Mouse (Mus musculus): Measurements from ENCODE around the gene Ssh2.
"Not testable (repeated sequence)": the region's sequence is repeated elsewhere in the genome, so short reads cannot be mapped to it uniquely, and the experiment has no call there.

The Ssh2 gene

DNA sequence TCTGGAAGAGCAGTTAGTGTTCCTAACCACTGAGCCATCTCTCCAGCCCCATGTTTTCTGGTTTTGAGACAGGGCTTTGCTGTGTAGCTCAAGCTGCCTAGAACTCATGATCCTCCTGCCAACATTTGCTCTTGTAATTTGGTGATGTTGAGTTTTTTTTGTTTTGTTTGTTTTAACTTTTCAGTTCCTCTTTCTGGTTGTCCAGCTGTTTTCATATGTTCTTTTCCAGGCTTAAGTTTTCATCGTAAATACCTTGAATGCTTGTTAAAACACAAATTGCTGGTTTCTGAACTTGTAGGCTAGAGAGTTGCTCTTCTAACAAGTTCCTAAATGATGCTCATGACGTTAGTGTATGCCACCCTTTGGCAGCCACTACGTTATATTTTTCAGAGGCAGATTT is 139.0 kb downstream of the Ssh2 start:
- no peak for DNase-seq

DNA sequence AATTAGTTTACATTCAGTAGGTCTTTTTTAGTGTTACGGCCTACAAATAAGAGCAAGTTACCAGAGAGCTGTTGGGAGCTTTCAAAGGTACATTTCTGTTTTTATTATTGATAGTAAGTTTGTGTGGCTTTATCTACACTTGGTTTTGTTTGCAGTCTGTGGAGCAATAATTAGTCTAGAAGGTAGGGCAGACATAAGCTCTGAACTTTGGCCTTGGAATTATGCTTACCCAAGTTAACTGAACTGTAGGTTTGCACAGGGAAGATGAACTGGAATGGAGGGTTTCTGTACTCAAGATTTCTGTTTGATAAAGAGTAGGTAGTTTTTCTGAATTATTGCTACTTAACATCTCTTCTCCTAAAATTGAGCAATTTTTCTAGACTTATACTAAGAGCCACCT is 141.8 kb downstream of the Ssh2 start:
- no peak for DNase-seq

DNA sequence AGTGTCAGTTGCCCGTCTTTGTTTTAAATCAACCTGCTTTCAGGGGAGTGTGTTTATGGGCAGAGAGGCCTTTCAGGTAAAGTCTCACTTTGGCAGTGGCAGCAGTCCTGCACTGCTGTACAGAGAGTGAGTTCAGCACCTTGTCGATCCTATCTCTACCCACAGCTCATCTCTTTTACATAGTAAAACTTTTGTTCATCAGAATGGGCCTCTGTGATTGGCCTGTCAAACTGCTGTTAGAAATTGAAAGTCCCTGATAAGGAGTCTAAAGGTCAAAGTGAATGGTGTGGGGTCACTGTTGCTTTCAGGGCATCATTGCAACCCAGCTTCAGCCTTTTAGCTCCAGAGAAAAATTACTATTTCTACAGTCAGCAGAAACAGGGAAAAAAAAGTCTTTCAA is 147.4 kb downstream of the Ssh2 start:
- DNase-seq, result no peak

DNA sequence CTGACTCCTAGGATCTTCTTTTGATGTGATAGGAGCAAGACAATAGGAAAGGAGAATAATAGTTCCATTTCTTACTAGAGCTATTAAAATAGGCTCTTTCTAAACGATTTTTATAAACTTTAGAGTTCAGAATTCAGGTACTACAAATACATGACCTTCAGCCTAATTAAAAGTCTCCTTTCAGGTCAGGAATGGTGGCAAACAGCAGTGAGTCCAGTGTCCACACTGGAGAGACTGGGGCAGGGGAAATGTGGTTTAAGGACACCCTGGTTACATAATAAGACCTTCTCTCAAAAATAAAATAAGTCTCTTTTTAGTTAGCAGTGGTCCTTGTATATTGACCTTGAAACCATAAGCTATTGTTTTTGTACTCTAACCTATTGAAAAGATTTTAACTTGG is 148.3 kb downstream of the Ssh2 start:
- DNase-seq, result no peak

DNA sequence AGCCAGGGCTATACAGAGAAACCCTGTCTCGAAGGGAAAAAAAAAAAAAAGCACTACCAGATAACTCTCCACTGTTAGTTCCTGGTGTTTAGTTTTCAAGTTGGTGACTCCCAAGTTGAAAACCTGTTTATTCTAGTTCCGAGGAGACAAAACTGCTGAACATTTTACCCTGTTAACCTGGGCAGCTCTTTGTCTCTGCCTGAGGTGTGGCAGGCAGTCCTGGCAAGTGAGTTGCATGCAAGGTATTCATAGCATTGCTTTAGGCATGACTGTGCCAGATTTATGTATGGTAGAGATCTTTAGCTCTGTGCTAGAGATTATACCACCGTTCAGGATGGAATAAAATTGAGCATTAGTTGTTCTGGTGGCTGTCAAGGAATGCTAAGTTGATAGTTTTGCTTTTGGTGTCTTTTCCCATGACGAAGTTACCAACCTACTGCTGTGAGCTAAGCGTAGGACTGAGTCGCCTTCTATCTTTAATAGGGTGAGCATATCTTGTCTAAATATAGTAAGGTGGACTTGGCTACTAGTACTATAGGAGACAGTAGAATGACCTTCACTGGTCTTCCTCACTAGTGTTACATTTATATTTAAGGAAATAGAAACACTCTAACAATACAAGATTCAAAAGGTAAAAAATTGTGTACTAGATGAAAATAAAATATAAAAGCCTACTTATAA is 149.8 kb downstream of the Ssh2 start:
- DNase-seq, result no peak

DNA sequence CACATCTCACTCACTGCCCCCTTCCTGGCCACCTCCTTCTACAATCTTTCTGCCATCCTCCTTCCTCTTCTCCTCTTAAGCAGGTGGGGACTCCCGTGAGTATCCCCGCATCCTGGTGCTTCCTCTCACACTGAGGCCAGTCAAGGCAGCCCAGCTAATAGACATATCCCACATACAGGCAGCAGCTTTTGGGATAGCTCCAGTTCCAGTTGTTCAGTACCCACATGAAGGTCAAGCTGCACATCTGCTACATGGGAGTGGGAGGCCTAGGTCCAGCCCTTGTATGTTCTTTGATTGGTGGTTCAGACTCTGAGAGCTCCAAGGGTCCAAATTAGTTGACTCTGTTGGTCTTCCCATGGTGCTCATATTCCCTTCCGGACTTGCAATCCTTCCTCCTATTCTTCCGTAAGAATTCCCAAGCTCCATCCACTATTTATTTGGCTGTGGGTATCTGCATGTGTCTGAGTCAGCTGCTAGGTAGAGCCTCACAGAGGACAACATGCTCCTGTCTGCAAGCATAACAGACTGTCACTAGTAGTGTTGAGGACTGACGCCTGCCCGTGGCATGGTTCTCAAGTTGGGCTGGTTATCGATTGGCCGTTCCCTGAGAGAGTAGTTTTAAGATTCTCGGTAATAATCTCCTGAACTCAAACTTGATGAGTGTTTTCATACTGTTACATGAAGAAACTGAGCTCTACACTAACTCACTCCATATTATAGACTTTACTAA is 151.6 kb downstream of the Ssh2 start:
- no peak for DNase-seq

DNA sequence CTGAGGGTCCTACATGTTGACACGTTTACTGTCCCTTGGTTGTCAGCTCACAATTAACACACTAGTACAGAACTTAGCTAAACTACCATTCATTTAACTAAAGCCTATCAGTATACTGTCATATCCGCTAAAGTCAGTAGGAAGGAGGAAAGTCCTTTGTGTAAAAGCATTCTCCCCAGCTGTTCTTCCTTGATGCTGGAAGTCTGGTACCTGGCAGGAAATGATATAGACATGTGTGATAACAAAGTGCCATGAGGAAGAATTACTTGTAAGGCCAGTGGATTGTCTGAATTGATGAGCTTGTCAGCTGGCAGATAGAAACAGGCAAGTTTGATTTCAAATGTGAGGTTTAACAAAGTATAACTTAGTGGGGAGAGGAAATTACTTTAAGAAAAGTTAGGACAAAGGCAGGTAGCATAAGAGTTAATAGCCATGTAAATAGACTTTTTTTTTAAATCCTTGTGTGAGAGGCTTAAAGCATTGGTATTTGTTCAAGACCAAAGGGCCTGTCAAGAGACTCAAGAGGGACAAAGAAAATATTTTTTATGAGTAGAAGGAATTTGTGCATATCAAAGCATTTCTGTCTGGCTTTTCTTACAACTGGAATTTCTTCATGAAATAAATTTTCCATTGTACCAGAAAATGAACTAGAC is 153.2 kb downstream of the Ssh2 start:
- DNase-seq, result no peak

DNA sequence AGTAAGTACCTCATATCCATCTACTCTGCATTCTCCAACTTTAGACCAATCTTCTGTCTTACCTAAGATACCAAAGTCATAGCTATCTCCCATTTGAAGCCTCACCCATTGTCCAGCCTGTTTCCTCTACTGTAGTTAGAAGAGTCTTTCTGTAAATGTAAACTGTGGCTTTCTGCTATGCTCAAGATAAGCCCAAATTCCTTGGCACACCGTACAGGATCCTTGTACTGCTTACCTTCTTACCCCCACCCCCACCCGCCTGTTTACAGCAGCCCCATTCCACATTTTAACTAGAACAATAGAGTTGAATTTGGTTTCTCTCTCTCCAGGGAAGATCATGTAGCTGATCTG is 153.7 kb downstream of the Ssh2 start:
- no peak for DNase-seq

DNA sequence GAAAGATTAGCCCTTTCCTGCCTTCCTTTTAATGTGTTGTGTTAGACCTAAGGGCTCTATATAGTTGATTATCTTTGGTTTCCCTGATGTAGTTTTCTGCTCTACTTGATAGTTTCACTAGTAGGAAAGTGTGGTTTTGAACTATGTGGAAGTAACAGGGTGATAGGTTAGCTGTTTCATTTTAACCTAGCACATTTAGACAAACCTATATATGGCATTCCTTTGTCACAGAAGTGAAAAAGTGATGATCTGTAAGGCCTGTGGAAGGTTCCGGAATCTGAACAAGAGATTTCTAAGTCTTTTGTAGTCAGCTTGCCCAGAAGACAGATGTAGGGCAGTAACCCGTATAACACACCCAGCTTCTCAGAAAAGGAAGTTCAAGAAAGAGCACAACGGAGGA is 155.0 kb downstream of the Ssh2 start:
- DNase-seq, result no peak

DNA sequence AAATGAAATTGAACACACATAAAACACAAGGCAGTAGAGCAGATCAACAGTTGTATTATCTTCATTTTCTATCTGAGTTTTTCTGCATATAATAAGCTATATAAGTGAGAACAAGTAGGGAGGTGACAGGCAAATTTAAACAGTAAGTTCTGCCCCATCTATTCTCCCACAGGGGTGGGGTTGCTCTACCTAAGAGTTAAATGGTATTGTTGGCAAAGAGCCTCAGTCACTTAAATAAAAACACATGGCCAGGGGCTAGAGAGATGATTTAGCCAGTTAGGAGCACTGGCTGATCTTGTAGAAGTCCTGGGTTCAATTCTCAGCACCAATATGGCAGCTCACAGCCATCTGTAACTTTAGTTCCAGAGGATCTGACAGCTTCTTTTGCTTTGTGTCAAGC is 155.6 kb downstream of the Ssh2 start:
- no peak for DNase-seq

DNA sequence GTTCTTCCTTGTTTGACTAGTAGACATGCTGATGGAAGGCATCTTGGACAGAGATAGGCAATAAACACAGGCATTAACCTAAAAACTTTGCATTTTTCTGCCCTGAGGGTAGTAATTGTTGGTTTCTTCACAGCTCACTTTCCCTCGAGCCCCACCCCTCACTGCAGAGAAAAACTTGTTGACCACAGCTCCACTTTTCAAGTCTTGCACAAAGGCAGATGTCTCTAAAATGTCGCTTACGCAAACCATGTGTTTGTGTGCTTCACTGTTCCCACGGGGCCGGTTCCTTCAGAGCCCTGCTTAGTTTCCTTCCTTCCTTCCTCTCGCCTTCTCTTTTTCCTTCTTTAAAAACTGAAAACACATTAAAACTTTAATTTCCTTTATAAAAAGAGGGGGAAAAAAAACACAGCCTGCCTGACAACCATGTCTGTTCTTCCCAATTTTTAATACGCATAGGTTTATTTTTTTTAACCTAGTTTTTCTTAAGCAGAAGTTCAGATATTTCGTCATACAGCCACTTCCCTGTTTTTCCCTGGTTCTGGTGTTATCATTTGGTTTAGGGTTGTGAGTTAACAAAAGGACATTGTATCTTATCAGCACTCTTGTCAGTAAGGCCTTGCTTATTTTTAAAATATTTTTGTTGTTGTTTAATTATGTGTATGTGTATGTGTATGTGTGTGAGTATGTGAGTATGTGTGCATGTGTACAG is 156.3 kb downstream of the Ssh2 start:
- DNase-seq, result no peak

DNA sequence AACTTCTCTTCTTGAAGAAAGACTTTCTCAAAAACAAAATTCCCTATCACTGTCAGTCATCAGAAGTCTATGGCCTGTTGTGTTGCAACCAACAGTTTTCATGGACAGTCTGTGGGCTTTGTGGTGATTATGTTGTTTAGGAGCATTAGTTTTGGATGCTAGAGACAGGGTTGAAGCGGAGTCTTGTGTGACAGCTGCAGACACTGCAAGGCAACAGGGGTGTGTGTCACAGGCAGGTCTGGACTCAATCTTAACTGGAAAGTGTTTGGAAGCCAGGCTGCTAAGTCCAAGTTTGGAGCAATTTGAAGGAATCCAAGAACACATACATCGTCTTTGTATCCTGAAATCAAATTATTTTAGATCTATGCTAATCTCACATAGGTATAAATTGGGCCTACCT is 162.5 kb downstream of the Ssh2 start:
- DNase-seq, result no peak

DNA sequence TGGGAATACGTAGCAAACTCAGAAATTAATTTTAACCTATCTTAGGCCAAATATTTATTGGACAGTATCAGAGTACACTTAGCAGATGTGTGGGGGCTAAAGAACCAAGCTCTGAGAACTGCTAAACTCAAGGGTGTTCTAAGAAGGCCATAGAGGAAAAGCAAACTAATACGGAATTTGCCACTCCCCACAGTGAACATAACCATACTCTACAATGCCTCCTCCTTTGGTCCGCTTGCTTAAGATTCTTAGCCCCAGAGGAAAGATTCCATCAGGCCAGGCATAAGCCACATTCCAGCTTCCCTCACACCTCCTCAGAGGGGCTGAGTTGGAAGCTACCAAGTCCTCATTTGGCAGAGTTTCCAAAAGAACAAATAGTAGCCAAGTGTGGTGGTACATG is 165.1 kb downstream of the Ssh2 start:
- no peak for DNase-seq

DNA sequence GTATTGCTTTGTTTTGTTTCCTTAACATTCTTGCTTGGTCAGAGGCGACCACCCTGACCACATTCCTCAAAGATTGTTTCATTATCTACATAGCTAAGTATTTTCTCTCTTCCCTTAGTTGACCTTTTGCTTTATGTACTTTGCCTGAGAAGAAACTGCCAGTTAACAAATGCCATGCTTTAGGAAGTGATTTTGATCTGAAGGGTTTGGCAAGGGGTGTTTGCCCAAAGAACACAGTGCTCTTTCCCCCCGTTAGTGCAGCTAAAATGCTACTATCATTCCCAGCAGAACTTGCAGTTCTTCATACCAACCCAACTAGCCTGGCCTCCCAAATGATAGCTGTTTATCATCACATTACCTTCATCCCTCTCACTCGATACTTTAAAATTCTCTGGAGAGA is 168.1 kb downstream of the Ssh2 start:
- DNase-seq, result no peak

DNA sequence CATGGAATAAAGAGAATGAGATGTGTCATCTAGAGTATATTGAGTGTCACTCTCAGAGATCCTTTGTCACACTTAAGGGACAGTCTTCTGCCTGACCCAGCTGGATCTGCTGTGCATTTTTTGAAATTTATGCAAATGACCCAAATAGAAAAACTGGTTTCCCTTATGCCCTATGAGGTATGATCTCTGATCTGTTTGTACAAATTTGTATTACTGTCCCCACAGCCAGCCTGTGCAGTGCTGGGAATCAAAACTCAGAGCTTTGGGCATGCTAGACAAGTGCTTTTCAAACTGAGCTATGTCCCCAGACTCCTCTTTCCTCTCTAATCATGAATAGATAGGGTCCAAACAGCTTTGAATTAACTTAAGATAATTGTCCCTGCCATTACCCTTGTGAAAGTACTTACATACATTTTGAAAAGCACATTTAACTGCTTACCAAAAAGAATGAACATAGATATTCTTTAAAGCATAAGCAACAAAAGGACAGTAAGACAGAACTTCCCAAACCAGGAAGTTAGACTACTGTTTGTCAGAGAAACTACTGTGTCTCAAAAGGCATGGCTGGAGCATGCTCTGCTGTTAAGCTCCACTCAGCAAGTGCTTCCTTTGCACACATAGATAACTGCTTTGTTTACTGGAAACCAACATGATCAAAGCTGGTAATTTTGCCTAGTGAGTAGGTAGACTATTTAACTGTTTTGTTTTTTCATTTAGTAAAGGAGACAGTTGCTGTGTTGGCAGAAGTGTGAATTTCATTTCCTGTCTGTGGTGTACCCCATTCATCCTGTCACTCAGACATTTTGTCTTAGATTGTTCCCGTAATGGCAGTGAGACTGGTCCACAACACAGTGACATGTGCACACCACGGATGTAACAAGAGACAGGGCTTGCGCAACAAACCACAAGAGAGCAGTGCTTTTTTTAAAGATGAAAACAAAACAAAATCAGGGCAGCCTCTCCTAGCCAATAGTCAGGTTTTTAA is 169.9 kb downstream of the Ssh2 start:
- no peak for DNase-seq

DNA sequence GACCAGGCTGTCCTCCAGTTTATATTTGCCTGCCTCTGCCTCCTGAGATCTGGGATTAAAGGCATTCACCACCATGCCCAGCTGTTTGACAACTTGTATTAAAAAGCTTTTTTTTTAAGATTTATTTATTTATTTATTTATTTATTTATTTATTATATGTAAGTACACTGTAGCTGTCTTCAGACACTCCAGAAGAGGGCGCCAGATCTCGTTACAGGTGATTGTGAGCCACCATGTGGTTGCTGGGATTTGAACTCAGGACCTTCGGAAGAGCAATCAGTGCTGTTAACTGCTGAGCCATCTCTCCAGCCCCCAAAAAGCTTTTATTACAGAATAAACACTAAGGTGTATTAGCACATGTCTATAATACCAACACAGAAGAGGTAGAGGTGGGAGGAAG is 172.1 kb downstream of the Ssh2 start:
- DNase-seq, result not testable (repeated sequence)

DNA sequence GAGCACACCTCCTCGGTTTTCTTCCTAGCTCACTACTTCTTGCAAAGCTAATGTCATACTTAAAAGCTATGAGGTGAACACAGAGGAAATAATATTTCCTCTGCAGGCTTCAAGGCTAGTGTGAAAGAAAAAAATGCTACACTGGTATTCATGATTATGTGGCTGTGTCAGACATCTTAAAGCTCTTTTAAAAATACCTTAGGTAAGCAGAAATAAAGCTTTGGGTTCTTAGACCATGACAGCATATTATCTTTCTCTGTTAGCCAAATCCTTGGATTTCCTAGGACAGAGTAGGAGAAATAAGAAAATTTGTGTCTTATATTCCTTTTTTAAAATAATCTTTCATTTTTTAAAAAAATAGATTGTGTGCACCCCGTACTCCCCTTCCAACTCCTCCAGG is 179.5 kb downstream of the Ssh2 start:
- no peak for DNase-seq

DNA sequence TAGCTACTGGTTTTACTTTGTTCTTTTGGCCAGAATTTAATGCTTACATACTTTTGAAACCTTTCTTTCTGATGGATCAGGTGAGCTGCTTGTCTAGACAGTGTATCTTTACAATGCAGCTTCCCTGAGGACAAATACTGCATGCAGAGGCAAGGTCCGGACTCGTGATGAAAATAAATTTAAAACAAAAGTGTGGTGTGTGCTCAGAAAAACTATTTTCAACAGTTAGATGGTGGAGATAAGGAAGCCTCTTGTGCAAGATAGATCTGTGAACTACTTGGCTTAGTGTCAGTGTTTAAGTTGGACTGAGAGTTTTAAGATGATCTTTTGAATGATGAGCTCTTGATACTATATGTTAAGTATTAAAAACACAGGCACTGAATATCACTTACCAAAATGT is 186.4 kb downstream of the Ssh2 start:
- no peak for DNase-seq

DNA sequence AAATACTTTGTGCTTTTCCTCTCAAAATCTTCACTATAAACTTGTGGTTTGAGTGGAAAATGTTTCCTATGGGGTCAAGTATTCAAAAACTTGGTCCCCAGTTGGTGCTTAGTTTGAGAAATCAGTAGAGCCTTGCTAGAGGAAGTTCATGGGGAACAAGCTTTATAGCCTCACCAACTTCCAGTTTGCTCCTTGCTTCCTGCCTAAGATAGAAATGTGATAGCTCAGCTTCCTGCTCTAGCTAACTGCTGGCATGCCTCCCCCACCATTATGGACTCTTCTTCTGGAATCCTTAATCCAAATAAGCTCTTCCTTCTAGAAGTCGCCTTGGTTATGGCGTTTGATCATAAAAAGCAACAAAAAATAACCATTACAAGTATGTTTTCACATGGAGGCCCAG is 190.2 kb downstream of the Ssh2 start:
- no peak for DNase-seq

DNA sequence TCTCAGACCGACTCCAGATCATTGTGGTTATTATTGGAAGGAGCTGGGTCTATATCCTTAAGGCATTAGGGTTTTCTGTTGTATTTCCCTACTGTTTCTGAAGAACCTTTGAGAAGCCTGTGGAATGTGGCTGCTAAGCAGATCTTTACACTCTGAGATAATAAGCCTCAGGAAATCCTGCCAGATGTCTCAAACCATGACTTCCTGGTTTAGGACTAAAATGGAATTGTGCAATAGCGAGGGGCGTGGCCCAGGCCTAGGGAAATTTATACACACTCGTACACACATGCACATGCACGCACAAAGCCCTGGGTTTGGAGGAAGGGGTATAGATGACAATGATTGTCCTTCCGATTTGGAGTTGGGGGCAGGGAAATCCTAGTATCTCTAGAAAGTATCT is 193.8 kb downstream of the Ssh2 start:
- DNase-seq, result no peak

DNA sequence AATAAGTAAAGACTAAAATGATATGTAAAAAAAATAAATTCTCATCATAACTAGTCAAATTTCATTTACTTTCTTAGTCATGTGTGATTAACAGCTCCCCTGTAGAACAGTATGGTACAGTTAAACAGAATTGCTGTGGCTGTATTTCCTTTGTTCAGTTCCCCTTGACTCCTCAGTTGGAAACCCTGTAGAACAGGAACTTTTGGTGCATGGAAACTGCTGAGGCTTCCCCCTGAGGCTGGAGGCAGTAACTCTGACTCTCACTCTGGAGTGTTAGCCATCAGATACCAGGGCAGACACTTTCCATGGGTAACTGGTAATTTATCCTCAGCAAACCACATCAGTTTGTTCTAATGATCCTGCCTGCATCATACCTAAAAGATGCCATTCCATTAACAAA is 195.2 kb downstream of the Ssh2 start:
- DNase-seq, result no peak

DNA sequence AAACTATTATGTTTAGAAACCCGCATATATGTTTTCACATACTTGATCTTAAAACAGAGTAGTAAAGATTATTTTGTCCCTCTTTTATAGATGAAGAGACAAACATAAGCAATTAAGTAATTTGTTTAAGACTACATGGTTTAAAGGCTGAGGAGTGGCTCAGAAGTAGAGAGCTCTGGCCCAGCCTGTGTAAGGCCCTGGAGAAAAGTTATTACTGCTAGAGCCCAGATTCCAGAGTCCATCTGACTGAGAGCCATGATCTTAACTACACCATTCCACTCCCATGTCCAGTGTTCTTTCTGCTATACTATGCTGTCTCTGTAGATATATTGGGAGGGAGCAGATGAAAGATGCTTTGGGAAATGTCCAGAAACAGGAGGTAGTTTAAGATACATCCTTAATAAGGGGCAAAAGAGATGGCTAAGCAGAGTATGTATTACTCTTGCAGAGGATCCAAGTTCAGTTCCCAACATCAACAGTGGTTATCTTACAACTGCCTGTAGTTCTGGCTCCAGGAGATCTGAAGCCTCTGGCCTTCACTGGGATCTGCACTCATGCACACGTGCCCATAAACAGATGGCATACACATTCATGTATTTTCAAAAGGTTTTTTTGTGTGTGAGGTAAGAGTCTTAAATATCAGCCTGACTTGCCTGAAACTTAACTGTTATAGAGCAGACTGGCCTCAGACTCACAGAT is 198.2 kb downstream of the Ssh2 start:
- no peak for DNase-seq

All from cerebellum, adult 18-20 months (tissue).